ENCODE assay signal across 15 mouse cellular contexts in genomic region chr11:45389243-45390146, GRCm38 (mm10).
DNase-seq lines count a peak whose midpoint lies in the region; ATAC-seq lines count a peak whose summit lies in the region.
"Had no signal": no experiment of that assay in that cellular context is flagged by ENCODE, and none has a peak within 500 bp of the region (broad histone marks: within the 10 kb centered on the region; RNA-seq: fewer than 3 reads in every experiment).

No protein-coding gene starts in this region.

- WGBS in hindbrain, embryonic 15.5 days = 58% methylated on average over 11 of the region's 11 CpGs
- WGBS in midbrain, embryonic 12.5 days = 65% methylated on average over 11 of the region's 11 CpGs
- 67% methylated on average over 11 of the region's 11 CpGs for WGBS in liver, embryonic 11.5 days

- no peaks in the 10 kb centered on the region for H3K9me3 ChIP-seq in hindbrain, embryonic 15.5 days
- no peaks in the 10 kb centered on the region for H3K9me3 ChIP-seq in midbrain, embryonic 12.5 days
- H3K9me3 ChIP-seq in liver, embryonic 11.5 days (ENCODE audit: control insufficient read depth, low read length) = no peaks in the 10 kb centered on the region
- H3K9me3 ChIP-seq: heart, embryonic 13.5 days; neural tube, embryonic 12.5 days had no signal

- peak overlapping the region; percentile 58 for H3K27ac ChIP-seq in hindbrain, embryonic 15.5 days (replicated peaks)
- H3K27ac ChIP-seq in midbrain, embryonic 12.5 days (replicated peaks) = peak overlapping the region; percentile 52
- H3K27ac ChIP-seq in liver, embryonic 11.5 days (ENCODE audit: low read depth, low read length) = no peak overlapping the region
- H3K27ac ChIP-seq: heart, embryonic 13.5 days; left cerebral cortex, adult 2 months; neural tube, embryonic 12.5 days had no signal

- peak; percentile 12 for DNase-seq in ZHBTc4 (ENCODE audit: low read depth, low spot score)
- peak; percentile 49 for DNase-seq in embryo, embryonic 11 days
- DNase-seq in liver, embryonic 11.5 days (ENCODE audit: low spot score) = no peak
- DNase-seq in frontal cortex, postnatal 14 days (ENCODE audit: low spot score in 2 of 2) = no peak
- DNase-seq in adrenal gland, adult (ENCODE audit: inconsistent age in 2 of 2, low spot score in 1 of 2) = no peak
- no peak for DNase-seq in left cerebral cortex, postnatal 10 days (ENCODE audit: extremely low spot score in 1 of 2, low spot score in 2 of 2)
- DNase-seq: cerebellum, postnatal 10 days; lung, embryonic 14.5 days; thymus, postnatal 4 days had no signal

- no peak overlapping the region for H3K4me2 ChIP-seq in hindbrain, embryonic 15.5 days
- no peak overlapping the region for H3K4me2 ChIP-seq in midbrain, embryonic 12.5 days (replicated peaks)
- no peak overlapping the region for H3K4me2 ChIP-seq in liver, embryonic 11.5 days
- H3K4me2 ChIP-seq: heart, embryonic 13.5 days; lung, embryonic 14.5 days; neural tube, embryonic 12.5 days had no signal

- intact Hi-C loops in left cerebral cortex, postnatal 10 days (cut with DNase I) = no loop called here

- peak; percentile 71; the same call in 1 of the 2 replicates for ATAC-seq in hindbrain, embryonic 15.5 days (ENCODE audit: low FRiP score, low read depth)
- ATAC-seq in midbrain, embryonic 12.5 days (ENCODE audit: low FRiP score, low read depth) = no peak
- ATAC-seq in liver, embryonic 11.5 days (replicated peaks; ENCODE audit: low FRiP score) = no peak
- ATAC-seq: CD4-positive, CD25-positive, alpha-beta regulatory T cell, adult 4 months had no signal

- no peak overlapping the region for H3K4me3 ChIP-seq in hindbrain, embryonic 15.5 days
- no peak overlapping the region for H3K4me3 ChIP-seq in midbrain, embryonic 12.5 days
- H3K4me3 ChIP-seq in liver, embryonic 11.5 days (ENCODE audit: low read depth, low read length) = no peak overlapping the region
- H3K4me3 ChIP-seq: heart, embryonic 13.5 days; left cerebral cortex, adult 2 months; neural tube, embryonic 12.5 days had no signal

- H3K9ac ChIP-seq in hindbrain, embryonic 15.5 days = no peak overlapping the region
- no peak overlapping the region for H3K9ac ChIP-seq in midbrain, embryonic 12.5 days (replicated peaks)
- H3K9ac ChIP-seq in liver, embryonic 11.5 days (ENCODE audit: low read depth, low read length) = no peak overlapping the region
- H3K9ac ChIP-seq: heart, embryonic 13.5 days; lung, embryonic 14.5 days; neural tube, embryonic 12.5 days had no signal

- 0 out of 2 replicates have a peak, but pooled peaks cover 5% of the 10 kb centered on the region for H3K4me1 ChIP-seq in hindbrain, embryonic 15.5 days (replicated peaks)
- no peaks in the 10 kb centered on the region; the same call in 1 of the 2 replicates for H3K4me1 ChIP-seq in midbrain, embryonic 12.5 days
- H3K4me1 ChIP-seq in liver, embryonic 11.5 days (replicated peaks; ENCODE audit: control insufficient read depth, insufficient read depth, low read length) = no peaks in the 10 kb centered on the region
- H3K4me1 ChIP-seq: heart, embryonic 13.5 days had no signal

- no peaks in the 10 kb centered on the region for H3K27me3 ChIP-seq in hindbrain, embryonic 15.5 days
- H3K27me3 ChIP-seq in midbrain, embryonic 12.5 days = no peaks in the 10 kb centered on the region
- H3K27me3 ChIP-seq in liver, embryonic 11.5 days (replicated peaks; ENCODE audit: control insufficient read depth, insufficient read depth, low read length) = no peaks in the 10 kb centered on the region
- H3K27me3 ChIP-seq: heart, embryonic 13.5 days; neural tube, embryonic 12.5 days had no signal

- no peaks in the 10 kb centered on the region for H3K36me3 ChIP-seq in hindbrain, embryonic 15.5 days
- no peaks in the 10 kb centered on the region for H3K36me3 ChIP-seq in midbrain, embryonic 12.5 days
- H3K36me3 ChIP-seq in liver, embryonic 11.5 days (ENCODE audit: control insufficient read depth, insufficient read depth, low read length) = no peaks in the 10 kb centered on the region
- H3K36me3 ChIP-seq: heart, embryonic 13.5 days; neural tube, embryonic 12.5 days had no signal

Comparison
In these comparisons a context has a peak if more than half of its experiments do, and no peak if none do; other contexts are left out.
1. DNase-seq: peak in ZHBTc4 (single experiment) and embryo, embryonic 11 days (single experiment); none in liver, embryonic 11.5 days (single experiment), frontal cortex, postnatal 14 days (0 of 2), adrenal gland, adult (0 of 2) and left cerebral cortex, postnatal 10 days (0 of 2).